ENCODE assay signal across 9 mouse cellular contexts in genomic region chr3:88216534-88217326, GRCm38 (mm10). TPM values are rescaled to one million over a fixed set of nuclear protein-coding genes. Genes with fewer than 3 reads are reported as not detected.
A peak's percentile ranks its signal among the peaks of the same experiment; 100 is the strongest.
DNase-seq lines count a peak whose midpoint lies in the region; ATAC-seq and TF ChIP-seq lines count a peak whose summit lies in the region.
"Had no signal": no experiment of that assay in that cellular context is flagged by ENCODE, and none has a peak within 500 bp of the region (broad histone marks: within the 10 kb centered on the region; RNA-seq: fewer than 3 reads in every experiment).

No protein-coding gene starts in this region.

- peak overlapping the region; percentile 53 for H3K4me2 ChIP-seq in hindbrain, embryonic 11.5 days (replicated peaks; ENCODE audit: low read depth, low read length)
- H3K4me2 ChIP-seq in neural tube, embryonic 13.5 days: peak overlapping the region; percentile 88
- H3K4me2 ChIP-seq: limb, embryonic 15.5 days had no signal

- H3K27ac ChIP-seq in left cerebral cortex, adult 2 months: peak overlapping the region; percentile 95
- no peak overlapping the region for H3K27ac ChIP-seq in hindbrain, embryonic 11.5 days (ENCODE audit: low read depth, low read length)
- H3K27ac ChIP-seq in neural tube, embryonic 13.5 days (replicated peaks): peak overlapping the region; percentile 98
- H3K27ac ChIP-seq: limb, embryonic 15.5 days had no signal

- no peaks in the 10 kb centered on the region for H3K9me3 ChIP-seq in hindbrain, embryonic 11.5 days (ENCODE audit: control insufficient read depth, low read length)
- no peaks in the 10 kb centered on the region for H3K9me3 ChIP-seq in neural tube, embryonic 13.5 days
- H3K9me3 ChIP-seq: limb, embryonic 15.5 days had no signal

- no peak for ATAC-seq in hindbrain, embryonic 11.5 days (ENCODE audit: low FRiP score)
- no peak for ATAC-seq in neural tube, embryonic 13.5 days (ENCODE audit: low read depth)
- ATAC-seq in megakaryocyte-erythroid progenitor cell, adult 5-6 weeks (replicated peaks; ENCODE audit: low FRiP score, low TSS enrichment, poor library complexity, severe bottlenecking): no peak

- no peak for TF ChIP-seq CTCF in left cerebral cortex, adult 2 months (IDR thresholded peaks at IDR 0.05)

- no peaks in the 10 kb centered on the region for H3K36me3 ChIP-seq in hindbrain, embryonic 11.5 days (ENCODE audit: control insufficient read depth, insufficient read depth, low read length)
- H3K36me3 ChIP-seq in neural tube, embryonic 13.5 days: peaks cover 36% of the 10 kb centered on the region
- H3K36me3 ChIP-seq: limb, embryonic 15.5 days had no signal

- intact Hi-C loops in left cerebral cortex, adult 2 months (cut with DNase I): loop anchor here (2.0 kb wide), 1 partner anchor 16 kb away; no protein-coding TSS in a partner anchor

- H3K9ac ChIP-seq in hindbrain, embryonic 11.5 days (ENCODE audit: low read depth, low read length): peak overlapping the region; percentile 86
- H3K9ac ChIP-seq in neural tube, embryonic 13.5 days: peak overlapping the region; percentile 98
- H3K9ac ChIP-seq: limb, embryonic 15.5 days had no signal

- H3K4me3 ChIP-seq in left cerebral cortex, adult 2 months: peak overlapping the region; percentile 51
- H3K4me3 ChIP-seq in hindbrain, embryonic 11.5 days (ENCODE audit: low read depth, low read length): peak overlapping the region; percentile 52
- H3K4me3 ChIP-seq in neural tube, embryonic 13.5 days: peak overlapping the region; percentile 82
- H3K4me3 ChIP-seq: limb, embryonic 15.5 days had no signal

- DNase-seq in left cerebral cortex, adult 2 months (ENCODE audit: extremely low spot score in 1 of 2, low spot score in 2 of 2): no peak
- DNase-seq in left cerebral cortex, adult 11 months (ENCODE audit: low spot score): no peak
- DNase-seq in cerebellum, postnatal 10 days: peak; percentile 91
- DNase-seq in hindbrain, embryonic 11.5 days (ENCODE audit: low spot score): no peak
- DNase-seq in thymus, postnatal 10 days (ENCODE audit: low spot score in 2 of 2): no peak

- H3K4me1 ChIP-seq in hindbrain, embryonic 11.5 days (replicated peaks; ENCODE audit: control insufficient read depth, insufficient read depth, low read length): peaks cover 16% of the 10 kb centered on the region
- H3K4me1 ChIP-seq in neural tube, embryonic 13.5 days (replicated peaks): peaks cover 86% of the 10 kb centered on the region

- H3K27me3 ChIP-seq in hindbrain, embryonic 11.5 days (ENCODE audit: control insufficient read depth, insufficient read depth, low read length): peaks cover 69% of the 10 kb centered on the region
- peaks cover 48% of the 10 kb centered on the region for H3K27me3 ChIP-seq in neural tube, embryonic 13.5 days

- 9% methylated on average over 7 of the region's 7 CpGs for WGBS in hindbrain, embryonic 11.5 days
- WGBS in neural tube, embryonic 13.5 days: 4% methylated on average over 7 of the region's 7 CpGs

RNA-seq across cellular contexts. Expression of gene Rhbg, which starts 37.8 kb away (rescaled TPM):
- not detected for total RNA-seq in left cerebral cortex, adult 2 months (2021)
- 0.13 and 0.25 TPM in 2 replicates for polyA plus RNA-seq in hindbrain, embryonic 11.5 days (2014; fragmentation: Nextera tagmentation; extraction: Ambion mirVana)
- polyA plus RNA-seq in neural tube, embryonic 13.5 days (2015; fragmentation: Nextera tagmentation; extraction: Ambion mirVana): 0.15 and 0.67 TPM in 2 replicates
- not detected in 2 replicates for total RNA-seq in megakaryocyte-erythroid progenitor cell, adult 5-6 weeks (2014; fragmentation: Nextera tagmentation)
- total RNA-seq in megakaryocyte-erythroid progenitor cell, adult 5-6 weeks (2017): not detected in 2 replicates
- total RNA-seq: megakaryocyte progenitor cell, adult 5-6 weeks had no signal

Comparison
In these comparisons a context has a peak if more than half of its experiments do, and no peak if none do; other contexts are left out.
1. DNase-seq: peak in cerebellum, postnatal 10 days (2 of 2); none in left cerebral cortex, adult 2 months (0 of 2), left cerebral cortex, adult 11 months (single experiment), hindbrain, embryonic 11.5 days (single experiment) and thymus, postnatal 10 days (0 of 2).
2. Peak in every context shown above with its lines, with median percentiles within 50 percentile points of each other: H3K4me3 ChIP-seq.